Mouse (Mus musculus) forebrain, embryonic 14.5 days (tissue): ENCODE measurements around the gene Rnase10. TPM values are rescaled to one million over a fixed set of nuclear protein-coding genes. Genes with fewer than 3 reads are reported as not detected.
A peak's percentile ranks its signal among the peaks of the same experiment; 100 is the strongest.
"Not testable (repeated sequence)": the region's sequence is repeated elsewhere in the genome, so short reads cannot be mapped to it uniquely, and the experiment has no call there.

Source experiments
- ATAC-seq: fragments of 200-750 bp; cut with Nextera tagmentation; 2 replicates; pipeline ENCODE4 v1.8.0; 2017; ENCODE audit warnings: mild to moderate bottlenecking, moderate library complexity
- DNase-seq: peaks from one replicate; pipeline ENCODE4 v3.0.0-alpha.2; 2015; ENCODE audit warnings: low spot score
- H3K27ac ChIP-seq: fragments of 300-500 bp; sonication (generic); 2 replicates; pipeline ENCODE4 v1.5.1; 2014; ENCODE audit warnings: low read depth, mild to moderate bottlenecking, control low read depth, low read length, moderate library complexity
- H3K27me3 ChIP-seq: fragments of 300-500 bp; sonication (generic); replicated peaks from 2 replicates; pipeline ENCODE4 v1.6.1; 2014; ENCODE audit warnings: low read length, control low read depth, mixed read lengths; ENCODE audit not compliant: control insufficient read depth, insufficient read depth
- H3K36me3 ChIP-seq: fragments of 300-500 bp; sonication (generic); 2 replicates; pipeline ENCODE4 v1.6.1; 2014; ENCODE audit warnings: low read length, control low read depth; ENCODE audit not compliant: control insufficient read depth, insufficient read depth
- H3K4me1 ChIP-seq: fragments of 300-500 bp; sonication (generic); 2 replicates; pipeline ENCODE4 v1.6.1; 2014; ENCODE audit warnings: antibody characterized with exemption, low read length, control low read depth; ENCODE audit not compliant: control insufficient read depth, insufficient read depth
- H3K4me2 ChIP-seq: fragments of 300-500 bp; sonication (generic); 2 replicates; pipeline ENCODE4 v1.6.1; 2014; ENCODE audit warnings: mild to moderate bottlenecking, control low read depth, low read length
- H3K4me3 ChIP-seq: fragments of 300-500 bp; sonication (generic); 2 replicates; pipeline ENCODE4 v1.5.1; 2014; ENCODE audit warnings: low read depth, low read length, control low read depth
- H3K9ac ChIP-seq: fragments of 300-500 bp; sonication (generic); 2 replicates; pipeline ENCODE4 v1.6.1; 2014; ENCODE audit warnings: mild to moderate bottlenecking, low read length, control low read depth, moderate library complexity
- H3K9me3 ChIP-seq: fragments of 300-500 bp; sonication (generic); replicated peaks from 2 replicates; pipeline ENCODE4 v1.6.1; 2016; ENCODE audit warnings: low read length, control low read depth, mixed read lengths; ENCODE audit not compliant: control insufficient read depth
- WGBS: fragments of 180-500 bp; shearing (Covaris S2); extraction: QIAGEN DNeasy Blood & Tissue Kit; methylation state at CpG from one replicate; pipeline ENCODE4 v1.1.7; 2014; 5-methylcytosine and 5-hydroxymethylcytosine counted together
- polyA plus RNA-seq: library from polyadenylated mRNA; unstranded; fragments of >200 nt; fragmentation: Nextera tagmentation; extraction: Ambion mirVana; gene quantifications from 2 replicates; pipeline ENCODE4 v1.2.1, GENCODE M21; 2014

The Rnase10 gene
- polyA plus RNA-seq, result not detected in 2 replicates

DNA sequence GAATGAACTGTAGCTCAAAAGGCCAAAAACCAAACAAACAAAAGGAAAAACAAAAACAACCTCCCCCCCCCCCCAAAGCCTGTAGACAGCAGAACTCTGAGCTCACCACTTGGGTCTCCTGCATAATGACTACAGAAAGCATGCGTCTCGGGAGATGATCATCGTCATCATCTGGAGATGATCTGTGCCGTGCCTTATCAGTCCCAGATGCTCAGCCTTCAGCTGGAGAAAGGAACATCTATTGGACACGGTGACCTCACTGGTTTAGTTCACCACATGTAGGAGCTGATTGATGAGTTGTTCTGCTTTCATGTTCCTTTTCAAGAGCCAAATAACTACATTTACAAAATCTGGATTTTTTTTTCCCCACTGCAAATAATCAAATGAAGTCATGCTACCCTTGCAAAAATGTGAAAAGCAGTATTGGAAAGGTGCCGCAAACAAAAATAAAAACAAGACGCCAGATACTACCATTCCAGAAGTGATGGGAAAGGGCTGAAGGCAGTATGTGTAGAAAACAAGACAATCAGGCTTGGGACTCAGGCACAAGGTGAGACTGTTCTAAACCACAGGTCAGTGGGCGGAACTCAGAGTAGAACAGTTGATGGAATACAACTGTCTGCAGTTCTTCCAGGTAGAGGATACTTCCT, at the start of gene Rnase10:
Gene Rnase10 (plus strand): TSS at position 600 of the 650 bp plus-strand sequence.
- H3K27ac ChIP-seq, result no peak within 1 kb of the TSS
- no peaks in the 10 kb centered on the region for H3K27me3 ChIP-seq
- H3K9ac ChIP-seq, result no peak within 1 kb of the TSS
- no peak within 1 kb of the TSS for H3K4me2 ChIP-seq
- no peaks in the 10 kb centered on the region for H3K9me3 ChIP-seq
- H3K4me3 ChIP-seq, result no peak within 1 kb of the TSS
- no peaks in the 10 kb centered on the region for H3K4me1 ChIP-seq
- DNase-seq (no peak), ATAC-seq (no peak)
- no peaks in the 10 kb centered on the region for H3K36me3 ChIP-seq
- WGBS, result 92% methylated on average over 8 of the region's 8 CpGs

DNA sequence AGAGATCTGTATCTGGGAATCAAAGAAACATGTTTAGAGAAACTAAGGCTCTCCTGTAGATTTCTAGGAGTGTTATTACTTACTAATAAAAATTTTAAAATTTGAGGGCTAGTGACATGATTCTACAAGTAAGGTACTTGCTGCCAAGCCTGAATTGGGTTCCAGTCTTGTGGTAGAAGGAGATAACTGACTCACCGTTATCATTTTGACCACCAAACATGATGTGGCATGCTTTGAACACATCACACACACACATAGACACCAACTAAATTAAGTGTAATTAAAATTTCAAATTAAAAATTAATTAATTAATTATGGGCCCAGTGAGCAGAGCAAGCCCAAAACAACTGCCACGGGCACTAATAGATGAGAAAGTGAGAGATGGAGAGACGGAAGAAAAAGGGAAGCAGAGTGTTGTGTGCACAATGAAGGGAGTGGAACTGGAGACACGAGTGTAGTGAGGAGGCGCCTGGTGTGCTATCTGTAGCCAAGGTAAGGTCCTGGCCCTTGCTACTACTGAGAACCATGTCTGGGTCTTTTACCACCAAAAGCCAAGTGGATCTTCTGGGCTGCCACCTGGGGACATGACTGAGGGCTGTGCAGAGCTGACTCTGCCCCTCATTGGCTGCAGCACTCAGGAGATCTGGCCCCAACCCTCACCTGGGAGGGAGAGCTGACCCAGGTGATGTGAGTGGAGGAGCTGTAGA, 49.1 kb upstream of the Rnase10 start:
- not testable (repeated sequence) for H3K4me3 ChIP-seq, H3K36me3 ChIP-seq, H3K27ac ChIP-seq, H3K9ac ChIP-seq, H3K4me2 ChIP-seq, DNase-seq, H3K4me1 ChIP-seq, ATAC-seq, H3K9me3 ChIP-seq, H3K27me3 ChIP-seq
- WGBS, result 84% methylated on average over 5 of the region's 5 CpGs

GRCm38 (mm10) chr14:50968216-50968980, 39.2 kb upstream of the Rnase10 start:
- Histone ChIP-seq H3K4me1 (no peaks in the 10 kb centered on the region; the same call in 1 of the 2 replicates), H3K4me2 (no peak overlapping the region), H3K27me3 (no peaks in the 10 kb centered on the region), H3K9me3 (no peaks in the 10 kb centered on the region), H3K4me3 (no peak overlapping the region), H3K27ac (no peak overlapping the region), H3K36me3 (no peaks in the 10 kb centered on the region), H3K9ac (no peak overlapping the region)
- ATAC-seq (no peak), DNase-seq (no peak)
- WGBS, result 79% methylated on average over 5 of the region's 5 CpGs

DNA sequence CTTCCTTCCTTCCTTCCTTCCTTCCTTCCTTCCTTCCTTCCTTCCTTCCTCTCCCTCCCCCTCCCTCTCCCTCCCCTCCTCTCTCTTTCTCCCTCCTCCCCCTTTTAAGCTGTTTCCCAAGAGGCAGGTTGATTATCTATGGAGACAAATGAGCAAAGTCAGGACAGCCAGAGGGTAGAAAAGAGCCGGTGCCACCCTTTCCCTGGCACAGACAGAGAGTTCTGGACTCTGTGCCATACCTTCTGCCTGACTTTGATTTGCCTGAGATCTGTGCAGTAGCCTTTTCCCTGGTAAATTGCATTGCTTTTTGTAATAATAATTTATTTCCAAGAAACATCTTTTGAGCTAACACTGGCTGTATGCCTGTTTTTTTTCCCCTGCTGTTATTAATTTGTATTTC, 38.5 kb upstream of the Rnase10 start:
- WGBS, result 8% methylated on average over 1 of the region's 1 CpGs
- no peak overlapping the region for H3K27ac ChIP-seq
- no peaks in the 10 kb centered on the region for H3K27me3 ChIP-seq
- no peaks in the 10 kb centered on the region; the same call in 1 of the 2 replicates for H3K4me1 ChIP-seq
- no peak overlapping the region for H3K4me2 ChIP-seq
- ATAC-seq, result no peak
- no peak overlapping the region for H3K4me3 ChIP-seq
- DNase-seq, result no peak
- H3K9ac ChIP-seq, result no peak overlapping the region
- no peaks in the 10 kb centered on the region for H3K9me3 ChIP-seq
- no peaks in the 10 kb centered on the region for H3K36me3 ChIP-seq

- no peaks in the 10 kb centered on the region; the same call in 1 of the 2 replicates for H3K4me1 ChIP-seq
- H3K4me3 ChIP-seq, result no peak overlapping the region
- no peaks in the 10 kb centered on the region for H3K36me3 ChIP-seq
- DNase-seq (peak; percentile 66), ATAC-seq (peak; percentile 57; the same call in 1 of the 2 replicates)
- H3K4me2 ChIP-seq, result no peak overlapping the region
- H3K27me3 ChIP-seq, result no peaks in the 10 kb centered on the region
- no peak overlapping the region for H3K27ac ChIP-seq
- H3K9me3 ChIP-seq, result no peaks in the 10 kb centered on the region
- 5% methylated on average over 12 of the region's 12 CpGs for WGBS
- H3K9ac ChIP-seq, result no peak overlapping the region
Measured at GRCm38 (mm10) chr14:50969558-50970544, 37.7 kb upstream of the Rnase10 start.

- ATAC-seq, result no peak
- WGBS, result 95% methylated on average over 1 of the region's 1 CpGs
- Histone ChIP-seq H3K4me1 (no peaks in the 10 kb centered on the region; the same call in 1 of the 2 replicates), H3K9ac (no peak overlapping the region), H3K27me3 (no peaks in the 10 kb centered on the region), H3K4me3 (no peak overlapping the region), H3K4me2 (no peak overlapping the region), H3K27ac (no peak overlapping the region), H3K9me3 (no peaks in the 10 kb centered on the region), H3K36me3 (no peaks in the 10 kb centered on the region)
- no peak for DNase-seq
Measured at GRCm38 (mm10) chr14:50970822-50971221, 36.7 kb upstream of the Rnase10 start.

DNA sequence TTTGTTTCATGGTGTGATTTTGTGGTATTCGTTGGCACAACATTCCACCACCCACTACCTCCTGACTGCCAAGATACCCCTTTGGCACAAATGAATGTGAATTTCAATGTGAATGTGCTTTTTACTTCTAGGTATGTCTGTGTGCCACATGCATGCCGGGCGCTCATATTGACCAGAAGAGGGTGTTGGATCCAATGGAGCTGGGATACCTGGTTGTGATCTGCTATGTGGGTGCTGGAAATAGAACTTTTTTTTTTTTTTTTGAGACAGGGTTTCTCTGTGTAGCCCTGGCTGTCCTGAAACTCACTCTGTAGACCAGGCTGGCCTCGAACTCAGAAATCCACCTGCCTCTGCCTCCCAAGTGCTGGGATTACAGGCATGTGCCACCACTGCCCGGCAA, 34.5 kb upstream of the Rnase10 start:
- 89% methylated on average over 5 of the region's 5 CpGs for WGBS
- not testable (repeated sequence) for H3K36me3 ChIP-seq, H3K4me2 ChIP-seq, H3K27me3 ChIP-seq, H3K4me1 ChIP-seq, ATAC-seq, H3K4me3 ChIP-seq, H3K9ac ChIP-seq, H3K27ac ChIP-seq, H3K9me3 ChIP-seq, DNase-seq

DNA sequence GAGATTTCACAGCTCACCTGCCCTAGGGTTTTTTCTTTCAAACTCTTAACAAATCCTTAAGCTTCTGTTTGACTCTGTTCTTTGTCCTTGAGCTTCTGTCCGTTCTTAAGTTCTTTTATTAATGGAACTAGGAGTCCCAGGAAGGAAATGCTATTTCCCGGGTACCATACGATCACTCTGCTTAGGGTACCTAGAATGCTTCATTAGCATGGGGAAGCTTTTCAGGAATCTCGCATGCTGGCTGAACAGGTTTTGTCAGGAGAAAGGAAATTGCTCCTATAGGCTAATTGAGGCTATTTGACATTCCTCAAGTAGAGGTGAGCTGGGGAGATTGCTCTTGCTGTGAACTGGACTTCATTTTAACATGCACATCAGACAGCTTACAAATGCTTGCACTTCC, 33.9 kb upstream of the Rnase10 start:
- H3K4me3 ChIP-seq, result no peak overlapping the region
- H3K27me3 ChIP-seq, result no peaks in the 10 kb centered on the region
- no peaks in the 10 kb centered on the region for H3K36me3 ChIP-seq
- no peak for ATAC-seq
- H3K9ac ChIP-seq, result no peak overlapping the region
- WGBS, result 14% methylated on average over 4 of the region's 4 CpGs
- H3K4me2 ChIP-seq, result no peak overlapping the region
- H3K27ac ChIP-seq, result no peak overlapping the region
- H3K4me1 ChIP-seq, result no peaks in the 10 kb centered on the region; the same call in 1 of the 2 replicates
- H3K9me3 ChIP-seq, result no peaks in the 10 kb centered on the region
- DNase-seq, result no peak
